Mouse (Mus musculus): ENCODE data around the gene Serbp1.
A peak's percentile ranks its signal among the peaks of the same experiment; 100 is the strongest.
"Not testable (repeated sequence)": the region's sequence is repeated elsewhere in the genome, so short reads cannot be mapped to it uniquely, and the experiment has no call there.

Gene Serbp1

DNA sequence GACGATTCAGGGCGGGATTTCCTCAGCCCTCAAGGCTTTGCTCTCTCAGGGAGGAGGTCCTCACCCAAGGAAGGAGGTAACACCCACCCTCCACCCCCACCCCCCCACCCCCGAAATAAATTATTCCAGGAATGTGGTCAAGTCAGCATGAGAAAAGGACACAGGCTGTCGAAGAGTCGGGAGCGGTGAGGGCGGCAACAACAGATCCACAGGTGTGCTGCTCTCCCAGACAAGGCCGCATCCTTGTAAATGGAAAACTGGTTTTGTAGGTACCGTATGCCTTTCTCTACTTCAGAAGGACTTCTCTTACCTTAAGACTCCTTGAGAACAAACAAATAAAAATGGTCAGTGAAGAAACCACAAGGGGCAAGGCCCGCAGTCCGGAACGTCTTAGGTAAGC is at the start of gene Serbp1:
TSS of gene Serbp1 (plus strand) at position 200 of the 400 bp plus-strand sequence.
- no peak for DNase-seq

- no peak for DNase-seq
Measured at GRCm38 (mm10) chr6:67193591-67193990, 44.4 kb upstream of the Serbp1 start.

DNA sequence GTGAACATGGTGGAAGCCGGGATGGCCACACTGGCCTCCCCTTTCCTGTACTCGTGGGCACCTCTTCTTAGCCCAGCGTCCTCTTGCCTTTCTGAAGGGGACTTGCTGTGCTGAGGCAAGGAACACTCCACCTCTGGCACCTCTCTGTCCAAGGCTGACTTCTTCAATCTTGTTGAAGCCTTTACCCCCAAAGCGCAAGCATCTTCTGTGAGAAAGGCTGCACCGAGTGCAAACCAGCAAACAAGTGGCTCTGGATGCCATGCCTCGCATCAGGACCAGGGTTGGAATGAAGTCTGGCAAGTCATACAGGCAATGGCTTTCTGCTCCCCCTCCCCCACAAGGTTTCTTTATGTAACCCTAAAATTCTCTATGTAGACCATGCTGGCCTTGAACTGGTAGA is 43.4 kb upstream of the Serbp1 start:
- no peak for DNase-seq

GRCm38 (mm10) chr6:67195148-67195611 is 42.8 kb upstream of the Serbp1 start:
- no peak for DNase-seq

GRCm38 (mm10) chr6:67196821-67197220 is 41.2 kb upstream of the Serbp1 start:
- no peak for DNase-seq

- DNase-seq, result no peak
Measured at GRCm38 (mm10) chr6:67198085-67198484, 39.9 kb upstream of the Serbp1 start.

DNA sequence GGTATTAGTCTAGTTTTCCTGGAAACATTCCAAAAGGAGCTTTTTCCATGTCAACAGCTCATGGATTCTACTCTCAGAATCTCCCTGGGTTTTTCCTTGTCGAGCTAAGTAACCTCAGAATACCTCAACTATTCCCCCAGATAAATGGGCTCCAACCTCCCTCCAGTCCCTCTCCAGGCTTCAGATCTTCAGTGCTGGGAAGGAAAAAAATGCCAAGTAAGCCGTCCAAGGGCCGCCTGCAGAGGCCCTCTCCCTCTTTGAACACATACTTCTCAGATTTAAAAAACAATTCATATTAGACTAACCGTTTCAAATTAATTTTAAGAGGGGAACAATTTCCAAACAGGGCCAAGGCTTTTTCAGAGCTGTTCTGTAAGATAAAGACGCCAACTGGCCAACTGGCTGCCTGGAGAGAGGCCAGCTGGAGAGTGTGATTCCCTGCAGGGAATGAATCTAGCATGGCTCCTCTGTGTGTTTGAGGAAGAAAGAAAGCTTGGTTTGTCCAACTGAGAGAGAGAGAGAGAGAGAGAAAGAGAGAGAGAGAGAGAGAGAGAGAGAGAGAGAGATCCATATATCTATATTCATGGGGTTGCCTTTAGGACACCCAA is 37.2 kb upstream of the Serbp1 start:
- no peak for DNase-seq

GRCm38 (mm10) chr6:67205081-67206037 is 32.6 kb upstream of the Serbp1 start:
- DNase-seq, result no peak

- DNase-seq, result no peak
Measured at GRCm38 (mm10) chr6:67212362-67212761, 25.6 kb upstream of the Serbp1 start.

DNA sequence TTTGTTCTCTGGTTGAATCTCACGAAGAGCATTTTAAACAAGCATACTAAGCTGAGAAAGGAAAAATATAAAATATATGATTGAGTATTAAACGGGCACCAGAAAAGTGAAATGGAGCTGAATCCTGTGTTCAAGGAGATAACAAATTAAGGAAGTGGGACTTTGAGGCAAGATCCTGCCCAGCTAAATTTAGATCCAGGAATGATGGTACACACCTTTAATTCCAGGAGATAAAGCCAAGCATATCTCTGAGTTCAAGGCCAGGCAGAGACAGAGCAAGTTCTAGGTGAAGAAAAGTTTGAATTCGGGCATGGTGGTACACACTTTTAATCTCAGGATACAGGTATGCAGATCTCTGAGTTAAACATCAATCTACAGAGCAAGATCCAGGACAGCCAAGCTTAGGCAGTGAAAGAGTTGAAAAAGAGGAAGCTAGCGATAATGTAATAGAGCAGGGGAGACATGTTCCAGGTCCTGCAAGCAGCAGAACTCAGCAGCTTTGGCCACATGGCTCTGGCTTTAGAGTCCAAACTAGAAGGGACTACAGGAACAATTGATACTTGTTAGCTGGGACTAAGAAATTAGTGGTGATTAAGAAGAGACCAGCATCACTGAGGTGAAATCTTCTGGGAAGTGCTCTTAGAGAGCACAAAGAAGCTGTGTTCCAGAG is 24.4 kb upstream of the Serbp1 start:
- DNase-seq, result no peak

DNA sequence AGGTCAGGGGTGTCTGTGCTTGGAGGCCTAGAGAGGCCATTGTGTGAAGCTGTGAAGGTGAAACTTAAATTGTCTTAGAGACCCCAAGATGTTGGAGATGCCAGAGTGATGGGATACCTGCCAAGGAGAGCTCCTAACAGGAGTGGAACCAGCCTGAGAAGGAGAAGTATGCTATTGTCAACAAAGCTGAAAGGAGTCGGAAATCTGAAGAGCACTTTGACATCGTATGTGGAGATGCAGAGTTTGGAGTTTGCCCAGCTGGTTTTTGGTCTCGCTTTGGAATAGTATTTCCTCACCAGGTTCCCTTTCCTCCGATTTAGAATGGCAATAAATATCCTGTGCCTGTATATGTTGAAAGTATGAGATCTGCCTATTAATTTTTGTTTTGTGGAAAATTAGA is 20.6 kb upstream of the Serbp1 start:
- no peak for DNase-seq

GRCm38 (mm10) chr6:67217846-67218245 is 20.1 kb upstream of the Serbp1 start:
- DNase-seq, result no peak

DNA sequence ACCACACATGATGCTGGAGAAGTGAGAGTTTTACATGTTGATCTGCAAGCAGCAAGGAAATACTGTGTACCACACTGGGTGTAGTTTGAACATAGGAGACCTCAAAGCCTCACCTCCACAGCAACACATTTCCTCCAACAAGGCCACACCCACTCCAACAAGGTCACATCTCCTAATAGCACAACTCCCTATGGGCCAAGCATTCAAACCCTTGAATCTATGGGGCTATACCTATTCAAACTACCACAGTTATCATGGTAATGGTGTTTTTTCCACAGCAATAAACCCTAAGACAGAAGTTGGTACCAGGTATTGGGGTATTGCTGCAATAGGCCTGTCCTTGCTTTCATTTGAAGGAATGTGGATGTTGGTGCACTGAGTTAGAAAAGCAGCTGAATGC is 19.4 kb upstream of the Serbp1 start:
- DNase-seq, result no peak

DNA sequence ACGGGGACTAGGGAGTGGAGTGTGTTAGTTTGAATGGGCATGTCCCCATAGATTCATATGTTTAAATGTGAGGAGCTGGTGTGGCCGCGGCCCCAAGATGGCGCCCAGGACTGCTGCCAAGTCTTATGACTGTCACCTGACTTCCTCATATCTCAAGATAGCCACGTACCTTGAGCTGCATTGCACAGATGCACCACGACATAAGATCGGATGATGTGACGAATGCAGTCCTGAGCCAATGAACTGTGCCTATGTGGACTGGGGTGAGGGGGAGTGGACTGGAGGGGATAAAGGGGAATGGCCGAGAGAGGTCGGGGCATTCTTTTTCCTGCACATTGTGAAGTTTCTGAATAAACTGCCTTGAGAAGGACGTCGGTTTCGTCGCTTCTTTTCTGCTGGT is 18.0 kb upstream of the Serbp1 start:
- not testable (repeated sequence) for DNase-seq

DNA sequence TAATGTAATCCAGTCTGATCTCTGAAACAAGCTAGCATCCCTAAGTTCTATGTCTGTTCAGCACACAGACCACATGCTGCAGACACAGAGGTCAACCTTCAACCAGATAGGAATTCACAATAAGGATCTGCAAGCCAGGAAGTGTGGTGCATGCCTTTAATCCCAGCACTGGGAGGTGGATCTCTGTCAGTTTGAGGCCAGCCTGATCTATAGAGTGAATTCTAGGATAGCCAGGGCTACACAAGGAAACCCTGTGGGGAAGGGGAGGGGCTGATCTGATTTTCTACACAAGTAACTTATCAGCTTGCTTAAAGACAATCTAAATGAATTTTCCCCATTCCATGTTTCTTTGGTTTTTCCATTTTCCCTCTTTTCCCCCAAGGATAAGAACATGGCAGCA is 17.2 kb upstream of the Serbp1 start:
- no peak for DNase-seq

DNA sequence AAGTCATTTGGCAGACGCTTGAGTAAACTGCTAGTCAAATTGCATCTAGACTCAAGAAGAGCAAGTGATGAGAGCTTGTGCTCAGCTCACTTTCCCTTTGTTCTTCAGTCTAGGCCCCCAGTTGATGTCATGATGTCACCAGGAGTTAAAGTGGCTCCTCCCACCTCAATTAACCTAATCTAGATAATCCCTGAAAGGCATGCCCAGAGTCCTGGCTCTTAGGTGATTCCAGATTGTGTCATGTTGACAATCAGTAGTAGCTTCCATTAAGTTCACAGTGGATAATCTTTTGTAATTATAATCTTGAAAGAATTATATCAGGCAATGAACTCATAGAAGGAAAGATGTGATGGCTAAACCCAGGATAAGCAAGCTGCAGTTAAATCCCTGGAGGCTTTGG is 14.9 kb upstream of the Serbp1 start:
- no peak for DNase-seq

DNA sequence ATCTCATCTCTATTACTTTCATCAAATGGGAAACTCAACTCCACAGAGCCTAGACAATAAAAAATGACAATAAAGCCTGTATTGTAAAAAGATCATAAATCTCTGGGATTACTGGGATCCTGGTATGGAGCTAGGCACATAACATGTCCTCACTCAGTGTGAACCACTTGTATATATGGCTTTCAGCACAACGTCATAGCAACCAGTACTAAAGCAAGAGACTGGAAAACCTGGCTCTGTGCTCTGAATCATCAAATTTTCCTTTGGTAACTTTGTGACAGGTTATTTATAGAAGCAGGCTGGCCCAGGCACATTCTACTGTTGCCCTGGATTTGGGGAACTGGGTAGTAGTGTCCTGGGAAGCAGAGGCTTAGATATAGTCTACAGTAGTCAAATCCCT is 14.5 kb upstream of the Serbp1 start:
- no peak for DNase-seq

GRCm38 (mm10) chr6:67226286-67226685 is 11.7 kb upstream of the Serbp1 start:
- no peak for DNase-seq

DNA sequence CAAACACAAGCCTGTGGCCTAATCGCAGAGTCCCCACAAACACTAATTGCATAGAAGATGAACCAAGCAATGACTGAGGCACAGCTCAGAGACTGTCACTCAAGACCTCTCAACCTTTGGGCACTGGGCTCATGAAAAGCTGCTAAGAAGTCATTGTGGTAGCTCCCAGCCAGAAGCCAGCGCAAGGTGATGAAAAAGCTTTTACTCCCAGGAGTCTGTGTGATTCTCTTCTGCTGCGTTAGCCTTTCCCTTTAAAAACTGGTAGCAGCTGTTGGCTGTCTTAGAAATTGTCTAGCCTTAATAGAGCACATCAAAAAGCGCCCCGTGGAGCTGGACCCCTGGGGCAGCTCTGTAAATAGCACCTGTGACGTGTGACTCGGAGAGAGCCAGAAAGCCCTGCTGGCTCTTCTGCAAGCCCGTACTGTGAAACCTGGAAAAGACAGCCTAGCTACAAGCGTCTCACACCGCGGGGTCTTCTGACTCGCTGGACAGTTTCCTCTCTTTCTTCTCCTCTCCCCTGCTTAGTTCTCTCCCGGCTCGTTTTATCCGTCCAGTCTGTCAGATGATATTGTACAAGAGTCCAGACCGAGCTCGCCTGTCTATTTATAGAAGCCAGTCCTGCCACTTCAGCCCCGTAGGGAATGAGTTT is 9.4 kb upstream of the Serbp1 start:
- peak; percentile 10 for DNase-seq

GRCm38 (mm10) chr6:67229521-67229920 is 8.5 kb upstream of the Serbp1 start:
- no peak for DNase-seq

- no peak for DNase-seq
Measured at GRCm38 (mm10) chr6:67229922-67230518, 8.0 kb upstream of the Serbp1 start.

- no peak for DNase-seq
Measured at GRCm38 (mm10) chr6:67230950-67231349, 7.0 kb upstream of the Serbp1 start.

GRCm38 (mm10) chr6:67235649-67236048 is 2.3 kb upstream of the Serbp1 start:
- DNase-seq, result no peak

All from right cerebral cortex, postnatal 25 days (tissue).